Mouse (Mus musculus) lung, embryonic 15.5 days (tissue): ENCODE data around the gene Stk11. TPM values are rescaled to one million over a fixed set of nuclear protein-coding genes. Genes with fewer than 3 reads are reported as not detected.

Experiments used
- ATAC-seq: fragments of 200-750 bp; cut with Nextera tagmentation; 2 replicates; pipeline ENCODE4 v1.8.0; 2017; ENCODE audit warnings: moderate number of reproducible peaks, borderline replicate concordance; ENCODE audit not compliant: low FRiP score, low TSS enrichment; ENCODE audit errors: extremely low read depth
- H3K27ac ChIP-seq: fragments of 300-500 bp; sonication (generic); 2 replicates; pipeline ENCODE4 v1.5.1; 2015; ENCODE audit warnings: moderate library complexity, mild to moderate bottlenecking, inconsistent platforms
- H3K27me3 ChIP-seq: fragments of 300-500 bp; sonication (generic); 2 replicates; pipeline ENCODE4 v1.6.1; 2015; ENCODE audit warnings: inconsistent platforms
- H3K36me3 ChIP-seq: fragments of 300-500 bp; sonication (generic); 2 replicates; pipeline ENCODE4 v1.6.1; 2015; ENCODE audit warnings: inconsistent platforms
- H3K4me1 ChIP-seq: fragments of 300-500 bp; sonication (generic); 2 replicates; pipeline ENCODE4 v1.6.1; 2015; ENCODE audit warnings: inconsistent platforms
- H3K4me2 ChIP-seq: fragments of 300-500 bp; sonication (generic); 2 replicates; pipeline ENCODE4 v1.6.1; 2015; ENCODE audit warnings: inconsistent platforms, mild to moderate bottlenecking, moderate library complexity
- H3K4me3 ChIP-seq: fragments of 300-500 bp; sonication (generic); 2 replicates; pipeline ENCODE4 v1.5.1; 2015; ENCODE audit warnings: mild to moderate bottlenecking, inconsistent platforms
- H3K9ac ChIP-seq: fragments of 300-500 bp; sonication (generic); 2 replicates; pipeline ENCODE4 v1.6.1; 2015; ENCODE audit warnings: inconsistent platforms
- H3K9me3 ChIP-seq: fragments of 300-500 bp; sonication (generic); 2 replicates; pipeline ENCODE4 v1.6.1; 2016; ENCODE audit warnings: inconsistent platforms
- WGBS: fragments of 180-500 bp; shearing (Covaris S2); methylation state at CpG from one replicate; pipeline ENCODE4 v1.1.7; 2015; 5-methylcytosine and 5-hydroxymethylcytosine counted together
- polyA plus RNA-seq: library from polyadenylated mRNA; unstranded; fragments of >200 nt; fragmentation: Nextera tagmentation; extraction: Ambion mirVana; gene quantifications from 2 replicates; pipeline ENCODE4 v1.2.1, GENCODE M21; 2015

Gene Stk11
- polyA plus RNA-seq, 1 experiment from 2014 or later: 18.6 TPM

- H3K9me3 ChIP-seq: no peaks in the 10 kb centered on the region
- peak within 1 kb of the TSS; percentile 49 for H3K27ac ChIP-seq
- H3K27me3 ChIP-seq: no peaks in the 10 kb centered on the region
- peak within 1 kb of the TSS; percentile 58 for H3K4me3 ChIP-seq
- H3K4me1 ChIP-seq: peaks cover 23% of the 10 kb centered on the region
- no peaks in the 10 kb centered on the region for H3K36me3 ChIP-seq
- peak within 1 kb of the TSS; percentile 70 for H3K9ac ChIP-seq
- H3K4me2 ChIP-seq: peak within 1 kb of the TSS; percentile 64
- ATAC-seq: peak; percentile 68; the same call in 1 of the 2 replicates
- WGBS: 2% methylated on average over 62 of the region's 106 CpGs
These were observed 63.8 kb downstream of the Stk11 start, which contains the start of gene Efna2 for GRCm38 (mm10) chr10:80179068-80180051. Gene Efna2 (plus strand): TSS chr10:80179482.

Other genes starting within 250 kb of the Stk11 start
- 3.7 and 3.8 TPM in 2 replicates for gene Prtn3, start 241.3 kb upstream of the Stk11 start, polyA plus RNA-seq
- gene Plppr3, start 241.2 kb upstream of the Stk11 start, polyA plus RNA-seq: 29.1 and 32.4 TPM in 2 replicates
- 0.25 and 0.72 TPM in 2 replicates for gene Elane, start 229.6 kb upstream of the Stk11 start, polyA plus RNA-seq
- gene Cfd, start 224.9 kb upstream of the Stk11 start, polyA plus RNA-seq: not detected in 2 replicates
- 54.7 and 56.1 TPM in 2 replicates for gene Med16, start 206.9 kb upstream of the Stk11 start, polyA plus RNA-seq
- gene Gm26602, start 204.9 kb upstream of the Stk11 start, polyA plus RNA-seq: 1.2 and 1.7 TPM in 2 replicates
- gene Kiss1r, start 198.8 kb upstream of the Stk11 start, polyA plus RNA-seq: 0.59 and 0.87 TPM in 2 replicates
- gene R3hdm4, start 194.6 kb upstream of the Stk11 start, polyA plus RNA-seq: 143 and 152 TPM in 2 replicates
- 4.8 and 6.0 TPM in 2 replicates for gene Arid3a, start 188.8 kb upstream of the Stk11 start, polyA plus RNA-seq
- gene Wdr18, start 155.7 kb upstream of the Stk11 start, polyA plus RNA-seq: 95.1 and 96.2 TPM in 2 replicates
- 0.34 and 0.45 TPM in 2 replicates for gene Grin3b, start 145.1 kb upstream of the Stk11 start, polyA plus RNA-seq
- 20.2 and 20.5 TPM in 2 replicates for gene Tmem259, start 131.5 kb upstream of the Stk11 start, polyA plus RNA-seq
- gene Cnn2, start 127.2 kb upstream of the Stk11 start, polyA plus RNA-seq: 367 and 375 TPM in 2 replicates
- gene Abca7, start 119.3 kb upstream of the Stk11 start, polyA plus RNA-seq: 3.5 and 4.3 TPM in 2 replicates
- 16.8 and 19.8 TPM in 2 replicates for gene Arhgap45, start 99.2 kb upstream of the Stk11 start, polyA plus RNA-seq
- 223 and 225 TPM in 2 replicates for gene Polr2e, start 76.0 kb upstream of the Stk11 start, polyA plus RNA-seq
- 523 and 535 TPM in 2 replicates for gene Gpx4, start 68.6 kb upstream of the Stk11 start, polyA plus RNA-seq
- 15.5 and 16.6 TPM in 2 replicates for gene Sbno2, start 10.2 kb upstream of the Stk11 start, polyA plus RNA-seq
- 521 and 541 TPM in 2 replicates for gene Atp5d, start 22.8 kb downstream of the Stk11 start, polyA plus RNA-seq
- gene Cbarp, start 25.0 kb downstream of the Stk11 start, polyA plus RNA-seq: 3.9 and 5.0 TPM in 2 replicates
- 17.5 and 18.6 TPM in 2 replicates for gene Midn, start 32.5 kb downstream of the Stk11 start, polyA plus RNA-seq
- gene Cirbp, start 50.2 kb downstream of the Stk11 start, polyA plus RNA-seq: 94.6 and 95.1 TPM in 2 replicates
- 11.6 and 14.7 TPM in 2 replicates for gene 1600002K03Rik, start 57.1 kb downstream of the Stk11 start, polyA plus RNA-seq
- 16.0 and 17.3 TPM in 2 replicates for gene Efna2, start 63.7 kb downstream of the Stk11 start, polyA plus RNA-seq
- gene Mum1, start 110.6 kb downstream of the Stk11 start, polyA plus RNA-seq: 64.5 and 66.2 TPM in 2 replicates
- gene Ndufs7, start 133.3 kb downstream of the Stk11 start, polyA plus RNA-seq: 321 and 329 TPM in 2 replicates
- gene Gamt, start 145.2 kb downstream of the Stk11 start, polyA plus RNA-seq: 29.3 and 30.2 TPM in 2 replicates
- 58.9 and 67.0 TPM in 2 replicates for gene Dazap1, start 145.7 kb downstream of the Stk11 start, polyA plus RNA-seq
- 907 and 974 TPM in 2 replicates for gene Rps15, start 176.7 kb downstream of the Stk11 start, polyA plus RNA-seq
- 0.59 and 1.3 TPM in 2 replicates for gene Apc2, start 180.2 kb downstream of the Stk11 start, polyA plus RNA-seq
- gene 2310011J03Rik, start 204.7 kb downstream of the Stk11 start, polyA plus RNA-seq: 47.7 and 51.9 TPM in 2 replicates
- 3.4 and 4.0 TPM in 2 replicates for gene Pcsk4, start 213.7 kb downstream of the Stk11 start, polyA plus RNA-seq
- gene Reep6, start 214.2 kb downstream of the Stk11 start, polyA plus RNA-seq: 13.8 and 14.2 TPM in 2 replicates
- gene Adamtsl5, start 232.6 kb downstream of the Stk11 start, polyA plus RNA-seq: 2.5 and 3.4 TPM in 2 replicates
- 0.74 and 1.0 TPM in 2 replicates for gene Plk5, start 240.7 kb downstream of the Stk11 start, polyA plus RNA-seq